ENCODE assay signal across 13 mouse cellular contexts in the genomic region with DNA sequence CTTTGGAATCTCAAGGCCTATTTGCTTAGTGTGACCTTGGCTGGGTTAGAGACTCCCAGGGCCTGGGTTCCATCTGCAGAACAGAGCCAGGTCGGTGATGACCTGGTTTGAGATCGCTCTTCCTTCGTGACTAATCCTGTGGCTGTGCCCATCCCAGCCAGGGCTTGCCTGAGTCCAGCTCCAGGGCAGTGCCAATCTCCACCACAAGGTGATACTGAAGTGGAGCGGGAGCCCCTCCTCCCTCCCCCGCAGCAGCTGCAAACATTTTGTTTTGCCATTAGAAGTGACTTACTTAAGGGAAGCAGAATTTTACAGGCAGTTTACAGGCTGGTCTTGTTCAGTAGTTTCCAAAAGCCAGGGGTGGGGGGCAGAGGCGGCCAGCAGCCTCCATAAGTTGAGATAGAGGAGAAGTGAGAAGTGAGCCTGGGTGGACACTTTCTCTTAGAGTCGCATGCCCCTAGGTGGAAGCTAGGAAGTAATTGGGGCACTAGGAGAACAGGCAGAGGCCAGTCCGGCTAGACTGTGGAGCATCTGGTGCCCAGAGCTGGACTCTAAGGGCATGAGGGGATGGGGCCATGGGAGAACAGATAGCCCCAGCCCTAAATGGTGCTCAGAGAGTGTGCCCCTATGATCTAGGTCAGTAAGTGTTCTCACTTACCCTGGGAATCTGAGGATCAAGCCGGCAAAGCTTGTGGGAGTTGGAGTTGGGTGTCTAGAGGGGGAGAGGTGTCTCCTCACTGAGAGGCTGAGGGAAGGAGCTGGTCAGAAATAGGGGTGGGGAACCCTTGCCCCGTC. TPM values are rescaled to one million over a fixed set of nuclear protein-coding genes. Genes with fewer than 3 reads are reported as not detected.
DNase-seq lines count a peak whose midpoint lies in the region; ATAC-seq lines count a peak whose summit lies in the region.
"Had no signal": no experiment of that assay in that cellular context is flagged by ENCODE, and none has a peak within 500 bp of the region (broad histone marks: within the 10 kb centered on the region; RNA-seq: fewer than 3 reads in every experiment).

No protein-coding gene starts in this region.

- H3K36me3 ChIP-seq in intestine, embryonic 14.5 days (ENCODE audit: control insufficient read depth, insufficient read depth, low read length): no peaks in the 10 kb centered on the region
- peaks cover 3% of the 10 kb centered on the region; the same call in 1 of the 2 replicates for H3K36me3 ChIP-seq in intestine, embryonic 16.5 days (ENCODE audit: control insufficient read depth, insufficient read depth, low read length)

- no peak overlapping the region for H3K4me2 ChIP-seq in intestine, embryonic 14.5 days (ENCODE audit: low read length)
- H3K4me2 ChIP-seq in intestine, embryonic 16.5 days (ENCODE audit: low read depth, low read length): no peak overlapping the region

- H3K27ac ChIP-seq in intestine, embryonic 14.5 days (ENCODE audit: low read depth): no peak overlapping the region
- H3K27ac ChIP-seq in intestine, embryonic 16.5 days (ENCODE audit: low read length): no peak overlapping the region

- intact Hi-C loops in heart, postnatal 14 days (cut with DNase I): no loop called here

- peaks cover 73% of the 10 kb centered on the region for H3K27me3 ChIP-seq in intestine, embryonic 14.5 days (replicated peaks; ENCODE audit: control insufficient read depth, insufficient read depth, low read length)
- peaks cover 48% of the 10 kb centered on the region for H3K27me3 ChIP-seq in intestine, embryonic 16.5 days (replicated peaks; ENCODE audit: control insufficient read depth, insufficient read depth, low read length)

- peak; percentile 69 for DNase-seq in intestine, embryonic 14.5 days (ENCODE audit: low spot score)
- peak; percentile 15 for DNase-seq in thymus, postnatal 4 days
- no peak for DNase-seq in thymus, postnatal 36 days
- no peak for DNase-seq in right cerebral cortex, postnatal 25 days
- DNase-seq in cerebellum, adult 9-11 months: no peak
- DNase-seq in heart, postnatal 14 days: no peak
- DNase-seq: cerebellum, postnatal 14 days; heart, postnatal 10 days; lung, adult 2 months; thymus, adult 2 months had no signal

- WGBS in intestine, embryonic 14.5 days: 12% methylated on average over 10 of the region's 10 CpGs
- 24% methylated on average over 10 of the region's 10 CpGs for WGBS in intestine, embryonic 16.5 days

- no peak overlapping the region for H3K9ac ChIP-seq in intestine, embryonic 14.5 days (ENCODE audit: low read length)
- no peak overlapping the region for H3K9ac ChIP-seq in intestine, embryonic 16.5 days (ENCODE audit: low read depth, low read length)

- no peaks in the 10 kb centered on the region for H3K9me3 ChIP-seq in intestine, embryonic 14.5 days (ENCODE audit: control insufficient read depth, low read length)
- no peaks in the 10 kb centered on the region for H3K9me3 ChIP-seq in intestine, embryonic 16.5 days (ENCODE audit: control insufficient read depth, low read length)

- no peaks in the 10 kb centered on the region for H3K4me1 ChIP-seq in intestine, embryonic 14.5 days (replicated peaks; ENCODE audit: control insufficient read depth, insufficient read depth, low read length)
- H3K4me1 ChIP-seq in intestine, embryonic 16.5 days (ENCODE audit: control insufficient read depth, insufficient read depth, low read length): 0 out of 2 replicates have a peak, but pooled peaks cover 4% of the 10 kb centered on the region

- no peak overlapping the region for H3K4me3 ChIP-seq in intestine, embryonic 14.5 days (ENCODE audit: low read depth, low read length)
- H3K4me3 ChIP-seq in intestine, embryonic 16.5 days (ENCODE audit: low read length): no peak overlapping the region

- no peak for ATAC-seq in intestine, embryonic 14.5 days (replicated peaks; ENCODE audit: low FRiP score, low TSS enrichment, low read depth)
- ATAC-seq in intestine, embryonic 16.5 days: no peak
- peak; percentile 29; the same call in 1 of the 2 replicates for ATAC-seq in granulocyte monocyte progenitor cell, adult 5-6 weeks (replicated peaks; ENCODE audit: poor library complexity, severe bottlenecking)

RNA-seq across cellular contexts. Expression of a gene that starts 11.6 kb away (rescaled TPM):
- polyA plus RNA-seq in intestine, embryonic 14.5 days (2014; fragmentation: Nextera tagmentation; extraction: Ambion mirVana): 20.3 and 22.2 TPM in 2 replicates
- polyA plus RNA-seq in intestine, embryonic 16.5 days (2015; fragmentation: Nextera tagmentation; extraction: Ambion mirVana): 9.0 and 9.1 TPM in 2 replicates
- not detected in 2 replicates for total RNA-seq in granulocyte monocyte progenitor cell, adult 5-6 weeks (2014; fragmentation: Nextera tagmentation)
- total RNA-seq in granulocyte monocyte progenitor cell, adult 5-6 weeks (2017): not detected in 2 replicates
- not detected for total RNA-seq in heart, postnatal 14 days (2021)
- total RNA-seq: heart, postnatal 10 days had no signal

RNA-seq across cellular contexts. Expression of a gene that starts 40.0 kb away (rescaled TPM):
- 0.23 TPM in 1 of 2 replicates, not detected in the other for polyA plus RNA-seq in intestine, embryonic 14.5 days (2014; fragmentation: Nextera tagmentation; extraction: Ambion mirVana)
- polyA plus RNA-seq in intestine, embryonic 16.5 days (2015; fragmentation: Nextera tagmentation; extraction: Ambion mirVana): 0.13 TPM in 1 of 2 replicates, not detected in the other
- total RNA-seq in granulocyte monocyte progenitor cell, adult 5-6 weeks (2014; fragmentation: Nextera tagmentation): not detected in 2 replicates
- total RNA-seq in granulocyte monocyte progenitor cell, adult 5-6 weeks (2017): not detected in 2 replicates
- total RNA-seq in heart, postnatal 14 days (2021): under 1 TPM in 1 of 2 experiments, not detected in 1; 0.22 TPM
- polyA plus RNA-seq: forebrain, embryonic 11.5 days; thymus, adult 2 months had no signal

Comparison
In these comparisons a context has a peak if more than half of its experiments do, and no peak if none do; other contexts are left out.
1. DNase-seq: peak in intestine, embryonic 14.5 days (single experiment) and thymus, postnatal 4 days (single experiment); none in thymus, postnatal 36 days (0 of 2), right cerebral cortex, postnatal 25 days (single experiment), cerebellum, adult 9-11 months (single experiment) and heart, postnatal 14 days (0 of 2).